Mouse (Mus musculus) kidney, postnatal 10 days (tissue): ENCODE measurements around the gene Olfr1513.
"Not testable (repeated sequence)": the region's sequence is repeated elsewhere in the genome, so short reads cannot be mapped to it uniquely, and the experiment has no call there.

Experiments used
- DNase-seq: peaks from one replicate; pipeline ENCODE4 v3.0.0; 2021; ENCODE audit warnings: mixed read lengths

Olfr1513 gene

DNA sequence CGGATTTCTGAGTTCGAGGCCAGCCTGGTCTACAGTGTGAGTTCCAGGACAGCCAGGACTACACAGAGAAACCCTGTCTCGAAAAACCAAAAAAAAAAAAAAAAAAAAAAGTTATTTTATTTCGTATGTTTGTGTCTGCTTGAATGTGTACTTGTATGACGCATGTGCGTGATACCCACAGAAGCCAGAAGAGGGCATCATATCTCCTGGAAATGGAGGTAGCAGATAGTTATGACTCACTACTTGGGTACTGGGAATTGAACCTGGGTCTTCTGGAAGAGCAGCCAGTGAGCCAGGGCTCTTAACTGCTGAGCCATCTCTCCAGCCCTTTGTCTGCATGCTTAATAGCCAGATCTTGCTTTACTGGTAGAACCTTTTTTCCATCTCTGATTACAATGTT is 45.9 kb downstream of the Olfr1513 start:
- DNase-seq: not testable (repeated sequence)

DNA sequence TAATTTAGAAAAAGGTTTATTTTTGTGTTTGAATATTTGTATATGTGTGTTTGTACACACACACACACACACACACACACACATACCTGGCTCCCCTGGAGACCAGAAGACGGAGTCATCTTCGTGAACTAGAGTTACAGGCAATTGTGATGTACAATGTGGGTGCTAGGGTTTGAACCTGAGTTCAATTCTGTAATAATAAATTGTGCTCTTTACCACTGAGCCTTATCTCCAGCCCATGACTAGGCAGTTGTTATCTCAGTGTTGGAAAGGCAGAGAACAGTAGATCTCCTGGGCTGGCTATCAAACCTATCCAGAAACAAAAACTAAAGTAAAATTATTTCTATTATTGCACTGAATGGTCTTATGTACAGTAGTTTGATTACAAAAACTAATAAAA is 50.1 kb downstream of the Olfr1513 start:
- DNase-seq: no peak

DNA sequence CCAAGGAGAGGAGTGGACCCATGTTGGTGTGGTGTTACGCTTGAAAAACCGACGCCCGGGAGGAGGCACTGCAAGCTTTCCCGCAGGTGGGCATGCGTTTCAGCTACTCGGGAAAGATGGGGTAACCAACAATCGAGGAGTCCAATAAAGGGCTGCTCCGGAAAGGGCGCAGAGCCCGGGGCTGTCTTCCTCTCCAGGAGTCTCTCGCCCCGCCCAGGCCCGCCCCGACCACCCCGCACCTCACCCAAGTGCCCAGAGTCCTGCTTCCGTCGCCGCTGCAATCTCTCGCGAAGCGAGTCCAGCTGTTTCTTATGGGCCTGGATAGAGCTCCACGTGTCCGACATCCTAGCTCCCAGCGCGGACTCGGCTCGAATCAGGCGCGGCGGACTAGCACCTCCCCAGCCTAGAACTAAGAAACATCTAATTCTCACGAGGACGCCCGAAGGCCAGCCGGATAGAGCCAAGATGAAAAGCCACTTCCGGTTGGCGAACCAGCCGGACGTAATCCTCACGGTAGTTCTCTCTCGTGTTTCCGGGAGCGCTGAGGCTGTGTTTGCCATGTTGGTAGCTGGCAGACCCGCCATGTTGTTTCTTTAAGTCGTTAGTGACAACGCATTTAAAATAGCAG is 51.5 kb downstream of the Olfr1513 start, which contains the start of gene Mettl3:
Gene Mettl3 (minus strand): TSS at position 485 of the 628 bp plus-strand sequence.
- DNase-seq: peak; percentile 95

DNA sequence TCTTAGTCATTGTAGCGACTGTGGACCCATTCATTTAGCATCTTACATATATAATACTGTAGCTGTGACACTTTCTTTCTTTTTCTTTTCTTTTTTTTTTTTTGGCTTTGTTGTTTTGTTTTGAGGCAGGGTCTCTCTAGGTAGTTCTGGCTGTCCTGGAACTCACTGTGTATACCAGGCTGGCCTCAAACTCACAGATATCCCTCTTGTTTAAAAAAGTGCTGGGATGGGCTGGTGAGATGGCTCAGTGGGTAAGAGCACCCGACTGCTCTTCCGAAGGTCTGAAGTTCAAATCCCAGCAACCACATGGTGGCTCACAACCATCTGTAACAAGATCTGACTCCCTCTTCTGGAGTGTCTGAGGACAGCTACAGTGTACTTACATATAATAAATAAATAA is 52.7 kb downstream of the Olfr1513 start:
- DNase-seq: not testable (repeated sequence)
